Mouse (Mus musculus): Measurements from ENCODE around the gene Atg2b. TPM values are rescaled to one million over a fixed set of nuclear protein-coding genes. Genes with fewer than 3 reads are reported as not detected.

The Atg2b gene
- polyA plus RNA-seq, 1 experiment from 2014 or later: 11.6 TPM

DNA sequence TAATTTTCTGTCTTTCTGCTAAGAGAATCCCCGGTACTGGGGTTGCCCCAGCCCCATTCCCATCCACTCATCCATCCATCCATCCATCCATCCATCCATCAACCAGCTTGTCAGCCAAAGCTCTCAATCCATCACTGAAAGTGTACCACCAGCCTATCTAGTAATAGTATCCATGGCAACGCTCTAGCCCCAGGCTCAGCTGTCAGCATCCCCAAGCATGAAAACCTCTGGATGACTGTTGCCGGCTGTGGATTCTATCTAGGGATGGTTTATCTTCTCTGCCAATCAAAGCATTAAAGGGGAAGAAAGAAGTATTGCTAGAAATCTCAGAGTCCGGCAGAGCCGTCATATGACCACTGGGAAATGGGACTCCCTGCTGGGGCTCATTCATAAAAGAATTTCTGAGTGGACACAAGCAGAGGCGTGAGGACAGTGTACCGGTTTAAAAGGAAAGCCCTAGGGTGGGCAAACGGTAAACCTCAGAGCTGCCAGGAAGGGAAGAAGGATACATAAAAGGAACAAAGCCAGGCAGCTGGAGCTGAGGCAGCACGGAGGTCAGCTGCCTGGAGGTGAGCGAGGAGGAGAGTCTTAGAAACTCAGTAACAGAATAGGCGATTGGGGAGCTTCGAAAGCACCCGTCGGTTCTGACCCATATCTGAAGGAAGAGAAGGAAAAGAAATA, 36.6 kb upstream of the Atg2b start:
- H3K9ac ChIP-seq (ENCODE audit: low read length): peak overlapping the region; percentile 4; the same call in 1 of the 2 replicates
- H3K4me2 ChIP-seq: no peak overlapping the region
- 48% methylated on average over 14 of the region's 14 CpGs for WGBS
- no peaks in the 10 kb centered on the region for H3K27me3 ChIP-seq (ENCODE audit: control insufficient read depth, insufficient read depth, low read length)
- H3K4me1 ChIP-seq (ENCODE audit: control insufficient read depth, insufficient read depth, low read length): peaks cover 8% of the 10 kb centered on the region; the same call in 1 of the 2 replicates
- no peak overlapping the region for H3K27ac ChIP-seq (ENCODE audit: low read depth, low read length)
- DNase-seq (ENCODE audit: low spot score, missing footprints): no peak
- no peaks in the 10 kb centered on the region for H3K36me3 ChIP-seq (ENCODE audit: control insufficient read depth, insufficient read depth, low read length)
- H3K9me3 ChIP-seq (ENCODE audit: control insufficient read depth, low read length): no peaks in the 10 kb centered on the region
- no peak overlapping the region for H3K4me3 ChIP-seq (ENCODE audit: low read depth, low read length)
- peak; percentile 24; the same call in 1 of the 2 replicates for ATAC-seq (ENCODE audit: low FRiP score)

DNA sequence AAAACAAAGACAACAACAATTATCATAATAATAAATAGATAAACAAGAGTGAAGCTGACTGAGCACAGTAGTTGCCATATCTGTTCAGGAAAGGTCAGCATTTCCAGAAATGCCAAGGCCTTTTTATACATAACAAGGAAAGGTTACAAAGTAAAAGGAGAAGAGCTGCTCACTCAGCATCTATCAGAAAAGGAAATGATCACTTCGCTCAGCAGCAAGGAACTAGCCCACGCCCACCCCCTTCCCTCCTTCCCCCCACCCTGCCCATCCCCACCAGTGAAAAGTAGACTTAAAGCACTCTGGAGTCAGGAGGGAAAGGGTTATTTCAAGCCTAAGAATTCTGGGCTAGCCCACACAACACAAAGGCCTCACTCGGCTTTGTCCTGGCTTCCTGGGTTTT, 35.2 kb upstream of the Atg2b start:
- Histone ChIP-seq H3K36me3 (ENCODE audit: control insufficient read depth, insufficient read depth, low read length) (no peaks in the 10 kb centered on the region), H3K9ac (ENCODE audit: low read length) (no peak overlapping the region), H3K4me2 (no peak overlapping the region), H3K9me3 (ENCODE audit: control insufficient read depth, low read length) (no peaks in the 10 kb centered on the region), H3K4me3 (ENCODE audit: low read depth, low read length) (no peak overlapping the region), H3K4me1 (ENCODE audit: control insufficient read depth, insufficient read depth, low read length) (peaks cover 8% of the 10 kb centered on the region; the same call in 1 of the 2 replicates), H3K27ac (ENCODE audit: low read depth, low read length) (no peak overlapping the region), H3K27me3 (ENCODE audit: control insufficient read depth, insufficient read depth, low read length) (no peaks in the 10 kb centered on the region)
- ATAC-seq (ENCODE audit: low FRiP score): no peak
- no peak for DNase-seq (ENCODE audit: low spot score, missing footprints)
- 74% methylated on average over 3 of the region's 3 CpGs for WGBS

DNA sequence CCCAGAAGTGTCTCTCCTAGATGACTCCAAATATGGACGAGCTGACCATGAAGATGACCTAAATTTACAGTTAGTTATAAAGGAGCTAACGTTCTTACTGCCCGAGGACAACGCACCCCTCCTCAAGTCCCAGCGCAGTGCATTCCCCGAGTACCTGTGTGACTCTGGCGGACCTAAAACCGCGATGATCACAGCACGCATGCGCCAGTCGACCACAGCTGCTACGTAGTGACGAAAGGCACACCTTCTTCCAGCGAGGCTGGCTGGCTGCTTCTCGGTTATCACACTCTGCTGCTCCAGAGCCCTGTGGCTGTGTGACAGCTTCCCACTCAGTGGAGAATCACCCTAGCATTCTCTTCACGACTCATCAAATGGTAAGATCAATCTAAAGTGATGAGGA, 33.6 kb upstream of the Atg2b start:
- Histone ChIP-seq H3K4me3 (ENCODE audit: low read depth, low read length) (no peak overlapping the region), H3K27ac (ENCODE audit: low read depth, low read length) (no peak overlapping the region), H3K9ac (ENCODE audit: low read length) (no peak overlapping the region), H3K4me2 (no peak overlapping the region), H3K4me1 (ENCODE audit: control insufficient read depth, insufficient read depth, low read length) (peaks cover 8% of the 10 kb centered on the region; the same call in 1 of the 2 replicates), H3K9me3 (ENCODE audit: control insufficient read depth, low read length) (no peaks in the 10 kb centered on the region), H3K27me3 (ENCODE audit: control insufficient read depth, insufficient read depth, low read length) (no peaks in the 10 kb centered on the region), H3K36me3 (ENCODE audit: control insufficient read depth, insufficient read depth, low read length) (no peaks in the 10 kb centered on the region)
- ATAC-seq (ENCODE audit: low FRiP score) (no peak), DNase-seq (ENCODE audit: low spot score, missing footprints) (no peak)
- 74% methylated on average over 17 of the region's 17 CpGs for WGBS

DNA sequence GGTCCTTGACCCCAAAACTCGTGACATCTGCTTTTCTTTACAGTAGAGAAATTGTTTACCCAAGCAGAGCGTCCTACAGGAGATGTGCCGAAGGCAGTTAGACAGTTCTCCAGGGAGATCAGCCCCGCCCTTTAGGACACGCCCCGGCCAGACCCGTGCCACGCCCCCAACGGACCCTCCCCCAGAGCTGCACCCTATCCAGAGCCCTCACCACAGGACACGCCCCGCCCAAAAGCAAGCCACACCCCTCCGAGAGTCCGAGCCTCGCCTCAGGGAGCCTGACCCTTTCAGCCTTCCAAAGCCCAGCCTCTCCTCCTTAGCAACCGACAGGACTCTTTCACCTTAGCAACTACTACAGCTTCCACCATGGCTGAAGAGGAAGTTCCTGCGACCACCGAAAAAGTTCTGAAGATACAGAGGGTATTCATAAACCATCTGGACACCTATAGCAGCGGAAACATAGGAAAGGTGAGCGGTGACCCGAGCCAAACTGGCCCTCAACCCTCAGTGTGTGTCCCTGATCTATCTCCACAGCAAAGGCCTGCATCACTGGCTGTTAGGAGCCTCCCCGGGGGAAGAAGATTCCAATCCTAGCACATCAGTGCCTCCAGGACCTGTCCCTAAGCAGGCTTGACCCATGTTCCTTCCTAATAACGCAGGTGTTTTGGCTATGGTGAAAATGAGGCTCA, 20.9 kb upstream of the Atg2b start, which contains the start of gene Ak7:
Gene Ak7, plus strand, starts transcription at position 178 of the 689 bp plus-strand sequence.
- Histone ChIP-seq H3K4me1 (ENCODE audit: control insufficient read depth, insufficient read depth, low read length) (peaks cover 2% of the 10 kb centered on the region; the same call in 1 of the 2 replicates), H3K36me3 (ENCODE audit: control insufficient read depth, insufficient read depth, low read length) (no peaks in the 10 kb centered on the region; the same call in 1 of the 2 replicates), H3K9me3 (ENCODE audit: control insufficient read depth, low read length) (no peaks in the 10 kb centered on the region), H3K4me3 (ENCODE audit: low read depth, low read length) (no peak within 1 kb of the TSS), H3K9ac (ENCODE audit: low read length) (no peak within 1 kb of the TSS), H3K27me3 (ENCODE audit: control insufficient read depth, insufficient read depth, low read length) (no peaks in the 10 kb centered on the region), H3K4me2 (peak within 1 kb of the TSS; percentile 28; the same call in 1 of the 2 replicates), H3K27ac (ENCODE audit: low read depth, low read length) (no peak within 1 kb of the TSS)
- ATAC-seq (ENCODE audit: low FRiP score) (peak; percentile 93), DNase-seq (ENCODE audit: low spot score, missing footprints) (peak; percentile 94)
- 9% methylated on average over 22 of the region's 22 CpGs for WGBS

DNA sequence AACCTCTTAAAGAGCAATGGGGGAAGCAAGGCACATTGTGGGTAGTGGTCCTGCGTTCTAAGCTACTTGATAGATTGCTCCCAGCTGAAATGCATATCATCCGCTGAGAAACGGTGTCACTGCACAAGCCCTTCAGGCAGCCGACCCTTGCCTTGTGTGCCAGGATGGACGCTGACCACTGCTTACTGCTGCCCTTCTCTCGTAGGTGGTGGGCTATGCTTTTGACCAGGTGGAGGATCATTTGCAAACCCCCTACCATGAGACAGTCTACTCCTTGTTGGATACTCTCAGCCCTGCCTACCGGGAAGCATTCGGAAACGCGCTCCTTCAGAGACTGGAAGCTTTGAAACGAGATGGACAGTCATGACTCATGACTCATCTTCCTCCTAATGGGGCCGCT, 15.4 kb upstream of the Atg2b start:
- WGBS: 94% methylated on average over 12 of the region's 12 CpGs
- peaks cover 2% of the 10 kb centered on the region; the same call in 1 of the 2 replicates for H3K4me1 ChIP-seq (ENCODE audit: control insufficient read depth, insufficient read depth, low read length)
- H3K27ac ChIP-seq (ENCODE audit: low read depth, low read length): no peak overlapping the region
- peaks cover 2% of the 10 kb centered on the region for H3K36me3 ChIP-seq (ENCODE audit: control insufficient read depth, insufficient read depth, low read length)
- no peak for ATAC-seq (ENCODE audit: low FRiP score)
- no peaks in the 10 kb centered on the region for H3K27me3 ChIP-seq (ENCODE audit: control insufficient read depth, insufficient read depth, low read length)
- H3K9me3 ChIP-seq (ENCODE audit: control insufficient read depth, low read length): no peaks in the 10 kb centered on the region
- no peak overlapping the region for H3K9ac ChIP-seq (ENCODE audit: low read length)
- no peak overlapping the region for H3K4me2 ChIP-seq
- no peak overlapping the region for H3K4me3 ChIP-seq (ENCODE audit: low read depth, low read length)
- no peak for DNase-seq (ENCODE audit: low spot score, missing footprints)

DNA sequence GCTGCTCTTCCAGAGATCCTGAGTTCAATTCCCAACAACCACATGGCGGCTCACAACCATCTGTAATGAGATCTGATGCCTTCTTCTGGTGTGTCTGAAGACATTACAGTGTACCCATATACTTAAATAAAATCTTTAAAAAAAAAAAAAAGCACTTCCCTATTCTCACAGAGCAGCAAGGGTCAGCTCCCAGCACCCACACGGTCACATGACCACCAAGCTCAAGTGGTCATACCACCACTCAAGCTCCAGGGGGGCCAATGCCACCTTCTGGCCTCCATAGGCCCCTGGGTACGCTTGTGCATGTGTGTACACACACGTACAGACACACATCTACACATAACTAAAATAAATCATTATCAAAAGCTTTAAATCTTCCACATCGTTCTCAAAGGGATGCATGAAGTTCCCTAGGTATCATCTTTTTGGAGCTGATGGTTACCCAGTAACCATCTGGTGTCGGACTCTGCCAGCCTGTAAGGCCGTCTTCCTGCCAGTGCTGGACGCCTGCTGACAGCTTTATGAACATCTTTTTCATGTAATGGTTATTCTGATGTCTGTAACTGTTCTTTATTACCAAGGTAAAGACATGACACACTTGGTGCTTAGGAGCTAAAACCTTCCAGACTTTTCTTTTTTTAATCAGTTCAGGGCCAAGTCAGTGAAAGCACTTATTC, 12.2 kb upstream of the Atg2b start:
- H3K4me3 ChIP-seq (ENCODE audit: low read depth, low read length): no peak overlapping the region
- DNase-seq (ENCODE audit: low spot score, missing footprints): no peak
- WGBS: 91% methylated on average over 8 of the region's 8 CpGs
- no peak for ATAC-seq (ENCODE audit: low FRiP score)
- no peak overlapping the region for H3K27ac ChIP-seq (ENCODE audit: low read depth, low read length)
- H3K9ac ChIP-seq (ENCODE audit: low read length): no peak overlapping the region
- H3K27me3 ChIP-seq (ENCODE audit: control insufficient read depth, insufficient read depth, low read length): no peaks in the 10 kb centered on the region
- H3K36me3 ChIP-seq (ENCODE audit: control insufficient read depth, insufficient read depth, low read length): peaks cover 5% of the 10 kb centered on the region
- no peaks in the 10 kb centered on the region for H3K9me3 ChIP-seq (ENCODE audit: control insufficient read depth, low read length)
- H3K4me1 ChIP-seq (ENCODE audit: control insufficient read depth, insufficient read depth, low read length): no peaks in the 10 kb centered on the region
- H3K4me2 ChIP-seq: no peak overlapping the region

DNA sequence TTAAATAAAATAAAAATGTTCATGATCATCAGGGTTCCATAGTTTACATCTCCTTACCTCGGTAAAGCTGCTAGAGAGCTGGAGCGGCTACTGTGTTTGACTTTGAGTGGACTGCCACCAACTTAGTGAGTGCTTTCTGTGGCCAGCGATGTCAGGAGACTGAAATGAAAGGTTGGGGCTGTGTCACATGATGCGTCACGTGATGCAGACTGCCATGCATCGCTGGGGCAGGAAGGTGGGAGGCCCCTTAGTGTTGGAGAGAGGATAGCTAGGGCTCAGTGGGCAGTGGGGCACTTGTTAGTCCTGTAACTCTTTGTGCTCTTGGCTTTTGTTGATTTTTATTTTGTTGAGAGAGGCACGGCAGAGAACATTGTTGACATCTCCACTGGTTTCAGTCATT, 10.8 kb upstream of the Atg2b start:
- Histone ChIP-seq H3K9ac (ENCODE audit: low read length) (no peak overlapping the region), H3K36me3 (ENCODE audit: control insufficient read depth, insufficient read depth, low read length) (peaks cover 5% of the 10 kb centered on the region), H3K27ac (ENCODE audit: low read depth, low read length) (no peak overlapping the region), H3K4me3 (ENCODE audit: low read depth, low read length) (no peak overlapping the region), H3K4me2 (no peak overlapping the region), H3K4me1 (ENCODE audit: control insufficient read depth, insufficient read depth, low read length) (no peaks in the 10 kb centered on the region), H3K9me3 (ENCODE audit: control insufficient read depth, low read length) (no peaks in the 10 kb centered on the region), H3K27me3 (ENCODE audit: control insufficient read depth, insufficient read depth, low read length) (no peaks in the 10 kb centered on the region)
- ATAC-seq (ENCODE audit: low FRiP score) (no peak), DNase-seq (ENCODE audit: low spot score, missing footprints) (no peak)
- WGBS: 88% methylated on average over 7 of the region's 7 CpGs

DNA sequence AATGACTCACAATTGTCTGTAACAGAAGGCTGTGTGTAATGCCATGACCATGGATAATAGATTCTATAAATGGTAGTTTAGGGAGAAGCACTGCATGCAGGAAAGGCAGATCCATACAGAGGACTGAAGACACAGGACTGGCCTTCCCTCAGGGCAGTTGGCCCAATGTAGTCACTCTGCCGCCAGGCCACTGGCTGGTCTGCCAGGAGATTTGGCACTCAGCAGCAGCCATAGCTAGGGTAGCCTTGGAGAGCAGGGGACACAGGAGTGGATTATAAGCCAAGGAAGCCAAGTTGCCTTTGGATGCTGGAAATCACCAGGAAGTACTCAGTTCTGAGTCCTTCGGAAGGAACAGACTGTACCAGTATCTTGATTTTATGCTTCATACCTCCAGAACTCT, 9.0 kb upstream of the Atg2b start:
- Histone ChIP-seq H3K4me3 (ENCODE audit: low read depth, low read length) (no peak overlapping the region), H3K4me2 (no peak overlapping the region), H3K9me3 (ENCODE audit: control insufficient read depth, low read length) (no peaks in the 10 kb centered on the region), H3K4me1 (ENCODE audit: control insufficient read depth, insufficient read depth, low read length) (no peaks in the 10 kb centered on the region), H3K36me3 (ENCODE audit: control insufficient read depth, insufficient read depth, low read length) (peaks cover 3% of the 10 kb centered on the region; the same call in 1 of the 2 replicates), H3K9ac (ENCODE audit: low read length) (no peak overlapping the region), H3K27ac (ENCODE audit: low read depth, low read length) (no peak overlapping the region), H3K27me3 (ENCODE audit: control insufficient read depth, insufficient read depth, low read length) (no peaks in the 10 kb centered on the region)
- WGBS: 98% methylated on average over 2 of the region's 2 CpGs
- no peak for DNase-seq (ENCODE audit: low spot score, missing footprints)
- ATAC-seq (ENCODE audit: low FRiP score): no peak

DNA sequence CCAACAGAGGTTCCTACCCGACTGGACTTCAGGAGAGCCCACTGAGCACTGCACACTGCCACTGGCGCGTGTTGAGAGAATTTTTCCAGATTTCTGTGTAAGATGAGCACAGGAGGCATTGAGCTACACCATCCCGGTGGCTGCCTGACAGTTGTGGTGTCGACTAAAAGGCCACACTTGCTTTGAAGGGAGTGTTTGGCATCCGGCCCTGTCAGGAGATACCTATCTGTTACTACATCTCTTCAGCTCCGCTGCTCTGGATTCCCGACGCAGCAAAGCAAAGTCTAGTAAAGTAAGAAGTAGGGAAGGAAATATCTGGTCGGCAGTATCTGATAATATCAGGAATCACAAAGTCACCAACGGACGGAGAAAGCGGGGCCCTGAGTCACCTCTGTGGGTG, 4.4 kb upstream of the Atg2b start:
- H3K9ac ChIP-seq (ENCODE audit: low read length): no peak overlapping the region
- ATAC-seq (ENCODE audit: low FRiP score) (no peak), DNase-seq (ENCODE audit: low spot score, missing footprints) (no peak)
- H3K27me3 ChIP-seq (ENCODE audit: control insufficient read depth, insufficient read depth, low read length): no peaks in the 10 kb centered on the region
- no peak overlapping the region for H3K4me2 ChIP-seq
- no peak overlapping the region for H3K27ac ChIP-seq (ENCODE audit: low read depth, low read length)
- no peak overlapping the region for H3K4me3 ChIP-seq (ENCODE audit: low read depth, low read length)
- no peaks in the 10 kb centered on the region for H3K9me3 ChIP-seq (ENCODE audit: control insufficient read depth, low read length)
- H3K4me1 ChIP-seq (ENCODE audit: control insufficient read depth, insufficient read depth, low read length): peaks cover 9% of the 10 kb centered on the region
- 94% methylated on average over 13 of the region's 13 CpGs for WGBS
- H3K36me3 ChIP-seq (ENCODE audit: control insufficient read depth, insufficient read depth, low read length): 0 out of 2 replicates have a peak, but pooled peaks cover 3% of the 10 kb centered on the region

Measured in midbrain, embryonic 11.5 days (tissue).